Mouse (Mus musculus) stomach, embryonic 16.5 days (tissue): ENCODE measurements around the gene Rerg. TPM values are rescaled to one million over a fixed set of nuclear protein-coding genes. Genes with fewer than 3 reads are reported as not detected.

Experiments used
- ATAC-seq: fragments of 200-750 bp; cut with Nextera tagmentation; 2 replicates; pipeline ENCODE4 v1.8.0; 2017; ENCODE audit warnings: moderate number of reproducible peaks, moderate TSS enrichment; ENCODE audit not compliant: insufficient read depth, low FRiP score
- H3K27ac ChIP-seq: fragments of 300-500 bp; sonication (generic); 2 replicates; pipeline ENCODE4 v1.5.1; 2014; ENCODE audit warnings: low read length
- H3K27me3 ChIP-seq: fragments of 300-500 bp; sonication (generic); 2 replicates; pipeline ENCODE4 v1.6.1; 2014; ENCODE audit warnings: low read length, control low read depth, mixed read lengths; ENCODE audit not compliant: control insufficient read depth, insufficient read depth
- H3K36me3 ChIP-seq: fragments of 300-500 bp; sonication (generic); 2 replicates; pipeline ENCODE4 v1.6.1; 2014; ENCODE audit warnings: low read length; ENCODE audit not compliant: control insufficient read depth, insufficient read depth
- H3K4me1 ChIP-seq: fragments of 300-500 bp; sonication (generic); 2 replicates; pipeline ENCODE4 v1.6.1; 2014; ENCODE audit warnings: low read length, control low read depth, mixed read lengths; ENCODE audit not compliant: control insufficient read depth, insufficient read depth
- H3K4me2 ChIP-seq: fragments of 300-500 bp; sonication (generic); 2 replicates; pipeline ENCODE4 v1.6.1; 2014; ENCODE audit warnings: low read depth, low read length, mixed read lengths
- H3K4me3 ChIP-seq: fragments of 300-500 bp; sonication (generic); replicated peaks from 2 replicates; pipeline ENCODE4 v1.5.1; 2014; ENCODE audit warnings: mild to moderate bottlenecking, low read length
- H3K9ac ChIP-seq: fragments of 300-500 bp; sonication (generic); 2 replicates; pipeline ENCODE4 v1.6.1; 2014; ENCODE audit warnings: low read length
- H3K9me3 ChIP-seq: fragments of 300-500 bp; sonication (generic); replicated peaks from 2 replicates; pipeline ENCODE4 v1.6.1; 2016; ENCODE audit warnings: low read length, control low read depth; ENCODE audit not compliant: control insufficient read depth
- WGBS: fragments of 180-500 bp; shearing (Covaris S2); extraction: QIAGEN DNeasy Blood & Tissue Kit; methylation state at CpG from one replicate; pipeline ENCODE4 v1.1.7; 2014; 5-methylcytosine and 5-hydroxymethylcytosine counted together
- polyA plus RNA-seq: library from polyadenylated mRNA; unstranded; fragments of >200 nt; fragmentation: Nextera tagmentation; extraction: Ambion mirVana; gene quantifications from 2 replicates; pipeline ENCODE4 v1.2.1, GENCODE M21; 2015

Rerg gene
- polyA plus RNA-seq, 1 experiment from 2014 or later, result 32.1 TPM

DNA sequence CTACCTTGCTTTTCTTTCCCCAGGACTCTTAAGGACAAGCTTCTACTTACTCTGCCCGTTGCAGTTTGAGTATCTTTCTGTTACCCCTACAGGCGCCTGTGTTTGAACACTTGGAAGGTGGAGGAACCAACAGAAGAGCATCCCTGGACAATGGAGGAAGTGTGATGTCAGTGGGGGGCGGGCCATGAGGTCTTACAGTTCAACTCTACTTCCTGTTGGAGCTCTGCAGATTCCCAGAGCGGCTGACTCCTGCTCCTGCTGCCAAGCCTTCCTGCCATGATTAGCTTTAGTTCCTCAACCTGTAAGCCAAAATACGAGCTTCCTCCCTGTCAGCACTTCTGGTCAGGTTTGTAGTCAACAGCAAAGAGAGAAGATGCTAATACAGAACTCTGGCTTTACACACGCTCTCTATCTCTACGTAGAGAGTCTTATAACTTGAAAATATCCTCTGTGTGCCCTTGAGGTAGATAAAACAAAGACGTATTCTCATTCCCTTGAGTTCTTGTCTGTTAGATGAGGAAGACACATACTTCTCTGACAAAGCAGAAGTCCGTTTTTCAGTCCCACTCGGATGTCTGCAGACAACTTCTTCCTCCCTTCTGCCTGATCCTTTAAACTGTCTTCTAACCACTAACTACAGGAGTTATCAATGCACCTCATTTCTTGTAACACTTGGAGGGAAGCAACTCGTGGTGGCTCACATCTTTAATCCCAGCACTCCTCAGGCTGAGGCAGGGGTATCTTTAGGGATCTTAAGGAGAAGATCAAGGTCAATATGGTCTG, 13.7 kb downstream of the Rerg start:
- H3K27me3 ChIP-seq, result no peaks in the 10 kb centered on the region
- no peak overlapping the region for H3K27ac ChIP-seq
- WGBS, result 66% methylated on average over 11 of the region's 11 CpGs
- peaks cover 7% of the 10 kb centered on the region; the same call in 1 of the 2 replicates for H3K4me1 ChIP-seq
- no peak overlapping the region for H3K4me2 ChIP-seq
- no peak for ATAC-seq
- H3K9me3 ChIP-seq, result no peaks in the 10 kb centered on the region
- no peak overlapping the region for H3K4me3 ChIP-seq
- H3K9ac ChIP-seq, result no peak overlapping the region
- no peaks in the 10 kb centered on the region for H3K36me3 ChIP-seq

DNA sequence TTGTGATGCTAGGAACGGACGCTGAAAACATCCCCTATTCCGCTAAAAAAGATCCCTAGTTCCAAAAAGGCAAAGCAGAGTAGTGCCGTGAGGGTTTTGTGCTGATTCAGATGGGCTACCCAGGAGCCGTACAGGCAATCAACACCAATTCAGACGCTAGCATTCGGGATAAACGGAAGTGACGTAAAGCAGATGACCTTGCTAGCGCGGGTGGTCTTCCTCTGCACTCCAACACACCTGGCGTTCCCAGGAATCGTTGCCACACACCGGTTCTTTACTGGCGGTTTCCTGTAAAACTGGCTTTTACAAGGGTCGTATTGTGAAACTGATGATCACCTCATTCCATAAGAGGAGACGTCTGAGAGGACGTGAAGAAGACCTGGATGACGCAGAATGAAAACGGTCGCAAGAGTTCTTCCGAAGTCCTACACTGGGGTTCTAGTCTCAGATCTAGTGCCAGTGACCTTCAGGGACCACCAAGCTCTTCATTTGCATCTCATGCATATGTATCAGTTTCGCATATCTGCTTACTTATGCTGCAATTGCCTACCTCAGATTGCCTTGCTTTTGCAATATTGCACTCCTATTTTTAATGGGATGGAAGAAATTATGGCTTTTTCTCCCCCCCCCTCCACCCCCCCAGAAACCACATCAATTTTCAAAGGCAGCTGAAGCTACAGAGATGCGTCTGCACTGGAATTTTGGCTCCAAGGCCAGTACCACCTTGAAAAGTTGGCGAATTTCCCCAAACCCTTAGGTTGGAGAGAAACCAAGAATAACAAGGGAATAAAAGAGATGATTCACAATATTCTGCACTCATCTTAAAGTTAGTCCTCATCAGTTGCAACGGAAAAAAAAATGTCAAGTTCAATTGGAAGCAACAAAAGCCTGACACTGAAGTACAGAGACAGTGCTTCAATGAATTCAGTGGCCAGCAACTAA, 14.8 kb downstream of the Rerg start:
- Histone ChIP-seq H3K4me3 (no peak overlapping the region), H3K27me3 (no peaks in the 10 kb centered on the region), H3K4me2 (no peak overlapping the region), H3K36me3 (no peaks in the 10 kb centered on the region), H3K9me3 (no peaks in the 10 kb centered on the region), H3K27ac (no peak overlapping the region), H3K9ac (no peak overlapping the region), H3K4me1 (peaks cover 3% of the 10 kb centered on the region; the same call in 1 of the 2 replicates)
- ATAC-seq, result no peak
- WGBS, result 57% methylated on average over 26 of the region's 26 CpGs

DNA sequence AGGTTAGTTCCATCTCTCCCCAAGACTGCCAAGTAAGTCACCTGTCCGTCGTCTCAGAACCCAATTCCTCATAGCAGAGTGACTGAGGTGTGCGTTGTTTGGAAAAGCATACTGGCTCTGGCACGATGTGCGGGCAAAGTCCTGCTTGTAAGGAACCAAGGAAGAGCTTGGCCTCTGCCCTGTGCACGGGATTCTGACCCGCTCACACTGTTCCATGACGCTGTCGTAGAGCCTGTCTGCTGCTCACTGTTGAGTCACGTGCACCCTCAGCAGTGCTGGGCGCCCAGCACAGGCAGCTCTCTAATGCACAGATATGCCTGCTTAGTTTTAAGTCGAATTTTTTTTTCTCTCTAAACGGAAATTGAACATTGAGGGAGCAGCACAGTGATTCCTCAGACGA, 17.3 kb downstream of the Rerg start:
- Histone ChIP-seq H3K9me3 (no peaks in the 10 kb centered on the region), H3K4me3 (no peak overlapping the region), H3K27me3 (no peaks in the 10 kb centered on the region), H3K36me3 (no peaks in the 10 kb centered on the region), H3K4me2 (no peak overlapping the region), H3K9ac (no peak overlapping the region), H3K27ac (no peak overlapping the region), H3K4me1 (peaks cover 3% of the 10 kb centered on the region; the same call in 1 of the 2 replicates)
- ATAC-seq, result no peak
- WGBS, result 77% methylated on average over 14 of the region's 14 CpGs

DNA sequence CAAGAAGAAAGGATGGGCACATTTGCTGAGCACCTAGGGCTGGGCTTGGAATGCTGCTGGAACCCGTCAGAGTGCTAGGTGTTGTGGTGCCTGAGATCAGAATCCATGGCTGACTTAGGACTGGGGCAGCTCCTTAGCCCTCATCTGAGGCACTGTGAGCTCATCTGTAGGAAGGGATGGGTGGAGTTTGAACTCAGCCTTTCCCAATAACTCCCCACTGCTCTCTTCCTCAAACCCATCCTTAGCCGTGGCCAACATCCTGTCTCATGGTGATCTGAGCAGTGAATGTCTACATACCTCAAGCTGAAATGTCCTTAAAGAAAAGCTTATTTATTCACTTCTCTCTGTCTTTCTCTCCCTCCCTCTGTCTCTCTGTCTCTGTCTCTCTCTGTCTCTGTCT, 19.3 kb downstream of the Rerg start:
- peaks cover 3% of the 10 kb centered on the region; the same call in 1 of the 2 replicates for H3K4me1 ChIP-seq
- 84% methylated on average over 2 of the region's 2 CpGs for WGBS

DNA sequence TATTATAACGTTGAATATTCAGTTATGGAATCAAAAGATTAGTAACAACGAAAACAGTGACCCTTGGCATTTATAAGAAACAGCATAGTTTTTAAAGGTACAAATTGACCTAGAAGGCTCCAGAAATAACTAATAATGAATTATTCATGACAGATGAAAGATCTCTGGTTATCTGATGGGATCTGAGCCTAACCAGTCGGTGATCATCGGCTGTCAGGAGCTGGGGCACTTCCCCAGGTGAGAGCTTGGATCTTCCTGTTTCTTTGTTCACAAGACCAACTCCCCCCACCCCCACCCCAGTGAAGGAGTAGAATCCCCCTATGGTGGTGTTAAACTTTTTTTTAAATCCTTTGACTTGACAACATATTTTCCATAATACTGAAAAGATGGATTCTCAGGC, 20.5 kb downstream of the Rerg start:
- H3K4me2 ChIP-seq, result no peak overlapping the region
- H3K27ac ChIP-seq, result no peak overlapping the region
- ATAC-seq, result no peak
- no peaks in the 10 kb centered on the region for H3K36me3 ChIP-seq
- H3K9ac ChIP-seq, result no peak overlapping the region
- H3K9me3 ChIP-seq, result no peaks in the 10 kb centered on the region
- H3K4me3 ChIP-seq, result no peak overlapping the region
- 69% methylated on average over 4 of the region's 4 CpGs for WGBS
- no peaks in the 10 kb centered on the region for H3K27me3 ChIP-seq
- peaks cover 8% of the 10 kb centered on the region for H3K4me1 ChIP-seq

More for the DNA sequence above, 19.3 kb downstream of the Rerg start:
- Histone ChIP-seq H3K4me2 (no peak overlapping the region), H3K27ac (no peak overlapping the region), H3K36me3 (no peaks in the 10 kb centered on the region), H3K27me3 (no peaks in the 10 kb centered on the region), H3K9ac (no peak overlapping the region), H3K9me3 (no peaks in the 10 kb centered on the region), H3K4me3 (no peak overlapping the region)
- ATAC-seq, result no peak

DNA sequence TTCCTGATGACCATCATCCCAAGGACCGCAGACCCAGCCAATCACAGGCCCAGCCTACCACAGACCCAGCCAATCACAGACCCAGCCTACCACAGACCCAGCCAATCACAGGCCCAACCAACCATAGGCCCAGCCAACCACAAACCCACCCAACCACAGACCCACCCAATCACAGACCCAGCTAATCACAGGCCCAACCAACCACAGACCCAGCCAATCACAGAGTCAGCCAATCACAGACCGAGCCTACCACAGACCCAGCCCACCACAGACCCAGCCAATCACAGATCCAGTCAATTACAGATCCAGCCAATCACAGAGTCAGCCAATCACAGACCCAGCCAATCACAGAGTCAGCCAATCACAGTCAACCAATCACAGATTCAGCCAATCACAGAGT, 23.4 kb downstream of the Rerg start:
- Histone ChIP-seq H3K36me3 (no peaks in the 10 kb centered on the region), H3K27ac (no peak overlapping the region), H3K9ac (no peak overlapping the region), H3K4me2 (no peak overlapping the region), H3K27me3 (no peaks in the 10 kb centered on the region), H3K9me3 (no peaks in the 10 kb centered on the region), H3K4me3 (no peak overlapping the region), H3K4me1 (peaks cover 26% of the 10 kb centered on the region)
- no peak for ATAC-seq
- WGBS, result 96% methylated on average over 2 of the region's 2 CpGs

DNA sequence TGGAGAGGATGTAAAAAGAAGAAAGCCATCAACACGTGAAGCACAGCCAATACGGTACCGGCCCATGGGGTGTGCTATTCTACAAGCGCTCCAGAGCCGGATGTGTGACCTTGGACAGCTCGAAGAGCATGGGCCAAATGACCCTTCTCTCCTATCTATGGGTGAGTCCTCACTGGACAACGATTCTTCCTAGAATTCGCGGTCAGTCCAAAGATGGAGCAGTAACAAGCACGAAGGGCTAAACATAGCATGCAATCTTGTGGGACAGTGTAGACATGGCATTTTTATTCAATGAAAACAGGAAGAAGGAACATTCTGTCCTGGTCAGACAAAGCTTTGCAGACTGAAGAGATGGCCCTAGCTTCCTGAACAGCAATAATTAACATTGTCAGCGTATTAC, 24.7 kb downstream of the Rerg start:
- Histone ChIP-seq H3K4me3 (no peak overlapping the region), H3K9ac (no peak overlapping the region), H3K27me3 (no peaks in the 10 kb centered on the region), H3K4me2 (no peak overlapping the region), H3K9me3 (no peaks in the 10 kb centered on the region), H3K4me1 (peaks cover 26% of the 10 kb centered on the region), H3K36me3 (no peaks in the 10 kb centered on the region), H3K27ac (peak overlapping the region; percentile 72)
- ATAC-seq, result no peak
- 80% methylated on average over 11 of the region's 11 CpGs for WGBS

DNA sequence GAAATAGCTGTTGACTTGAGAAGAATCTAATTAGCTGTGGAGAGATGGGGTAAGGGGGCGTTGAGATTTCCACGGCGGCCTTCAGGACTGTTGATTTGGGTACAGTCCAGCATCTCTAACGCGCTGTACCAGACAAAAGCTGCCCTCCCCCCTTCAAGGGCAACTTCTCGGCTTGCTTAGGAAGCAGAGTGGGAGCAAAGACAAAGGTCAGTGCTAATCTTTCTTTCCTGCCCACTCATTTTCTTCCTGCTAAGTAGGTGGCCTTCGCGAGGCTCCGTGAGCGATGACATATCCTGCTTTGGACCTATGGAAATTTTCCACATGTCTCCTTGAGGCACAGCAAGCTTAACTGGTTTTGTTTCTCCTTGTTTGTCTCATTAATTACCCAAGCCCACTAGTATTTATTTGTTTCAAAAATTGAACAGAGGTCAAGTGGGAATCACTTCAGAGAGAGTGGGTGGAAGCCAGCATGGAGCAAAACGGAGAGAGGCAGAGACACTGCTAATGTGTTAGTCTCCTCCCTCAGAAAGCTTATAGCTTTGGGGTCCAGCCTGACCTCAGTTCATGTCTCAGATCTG, 25.2 kb downstream of the Rerg start:
- 0 out of 2 replicates have a peak overlapping the region, but pooled peaks have one; percentile 2 for H3K4me2 ChIP-seq
- peak overlapping the region; percentile 79 for H3K27ac ChIP-seq
- ATAC-seq, result peak; percentile 18; the same call in 1 of the 2 replicates
- 20% methylated on average over 11 of the region's 11 CpGs for WGBS
- no peak overlapping the region for H3K4me3 ChIP-seq
- H3K27me3 ChIP-seq, result no peaks in the 10 kb centered on the region
- no peaks in the 10 kb centered on the region for H3K9me3 ChIP-seq
- no peak overlapping the region for H3K9ac ChIP-seq
- peaks cover 26% of the 10 kb centered on the region for H3K4me1 ChIP-seq
- no peaks in the 10 kb centered on the region for H3K36me3 ChIP-seq

DNA sequence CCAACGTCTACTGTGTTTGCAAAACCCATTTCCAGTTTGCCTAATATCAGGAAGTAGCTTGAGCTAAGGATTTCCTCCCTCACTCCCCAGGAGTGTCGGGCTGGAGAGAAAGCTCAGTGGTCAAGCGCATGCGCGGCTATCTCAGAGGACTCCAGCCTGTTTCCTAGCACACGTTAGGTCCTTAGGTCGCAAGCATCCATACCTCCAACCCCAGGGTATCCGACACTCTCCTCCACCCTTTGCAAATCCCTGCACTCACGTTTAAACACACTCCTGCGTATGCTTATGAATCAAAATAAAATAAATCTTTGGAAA, 25.8 kb downstream of the Rerg start:
- peak overlapping the region; percentile 79 for H3K27ac ChIP-seq
- H3K27me3 ChIP-seq, result no peaks in the 10 kb centered on the region
- no peaks in the 10 kb centered on the region for H3K36me3 ChIP-seq
- H3K4me1 ChIP-seq, result peaks cover 26% of the 10 kb centered on the region
- ATAC-seq, result no peak
- H3K4me2 ChIP-seq, result no peak overlapping the region
- H3K9me3 ChIP-seq, result no peaks in the 10 kb centered on the region
- WGBS, result 48% methylated on average over 10 of the region's 10 CpGs
- no peak overlapping the region for H3K9ac ChIP-seq
- H3K4me3 ChIP-seq, result no peak overlapping the region
